Mouse (Mus musculus) hindbrain, embryonic 16.5 days (tissue): ENCODE data around the gene Fam174a. TPM values are rescaled to one million over a fixed set of nuclear protein-coding genes. Genes with fewer than 3 reads are reported as not detected.
A peak's percentile ranks its signal among the peaks of the same experiment; 100 is the strongest.

Experiments used
- ATAC-seq: fragments of 200-750 bp; cut with Nextera tagmentation; 2 replicates; pipeline ENCODE4 v1.8.0; 2017; ENCODE audit warnings: moderate TSS enrichment, moderate library complexity
- H3K27ac ChIP-seq: fragments of 300-500 bp; sonication (generic); 2 replicates; pipeline ENCODE4 v1.5.1; 2014; ENCODE audit warnings: low read depth, mild to moderate bottlenecking, control low read depth, low read length, moderate library complexity
- H3K27me3 ChIP-seq: fragments of 300-500 bp; sonication (generic); replicated peaks from 2 replicates; pipeline ENCODE4 v1.6.1; 2014; ENCODE audit warnings: low read length; ENCODE audit not compliant: control insufficient read depth, insufficient read depth
- H3K36me3 ChIP-seq: fragments of 300-500 bp; sonication (generic); 2 replicates; pipeline ENCODE4 v1.6.1; 2014; ENCODE audit warnings: mild to moderate bottlenecking, low read length, moderate library complexity, mixed read lengths; ENCODE audit not compliant: control insufficient read depth, insufficient read depth
- H3K4me1 ChIP-seq: fragments of 300-500 bp; sonication (generic); 2 replicates; pipeline ENCODE4 v1.6.1; 2014; ENCODE audit warnings: low read depth, low read length; ENCODE audit not compliant: control insufficient read depth, insufficient read depth
- H3K4me2 ChIP-seq: fragments of 300-500 bp; sonication (generic); 2 replicates; pipeline ENCODE4 v1.6.1; 2014; ENCODE audit warnings: mild to moderate bottlenecking, low read length, control low read depth, moderate library complexity
- H3K4me3 ChIP-seq: fragments of 300-500 bp; sonication (generic); 2 replicates; pipeline ENCODE4 v1.5.1; 2014; ENCODE audit warnings: mild to moderate bottlenecking, low read length, control low read depth, moderate library complexity
- H3K9ac ChIP-seq: fragments of 300-500 bp; sonication (generic); 2 replicates; pipeline ENCODE4 v1.6.1; 2014; ENCODE audit warnings: low read depth, mild to moderate bottlenecking, control low read depth, low read length, moderate library complexity
- H3K9me3 ChIP-seq: fragments of 300-500 bp; sonication (generic); 2 replicates; pipeline ENCODE4 v1.6.1; 2014; ENCODE audit warnings: mild to moderate bottlenecking, low read length, moderate library complexity; ENCODE audit not compliant: control insufficient read depth
- WGBS: fragments of 180-500 bp; shearing (Covaris S2); extraction: QIAGEN DNeasy Blood & Tissue Kit; methylation state at CpG from one replicate; pipeline ENCODE4 v1.1.7; 2014; 5-methylcytosine and 5-hydroxymethylcytosine counted together
- polyA plus RNA-seq: library from polyadenylated mRNA; unstranded; fragments of >200 nt; fragmentation: Nextera tagmentation; extraction: Ambion mirVana; gene quantifications from 2 replicates; pipeline ENCODE4 v1.2.1, GENCODE M21; 2015

Gene Fam174a
- 28.4 and 32.4 TPM in 2 replicates for polyA plus RNA-seq

DNA sequence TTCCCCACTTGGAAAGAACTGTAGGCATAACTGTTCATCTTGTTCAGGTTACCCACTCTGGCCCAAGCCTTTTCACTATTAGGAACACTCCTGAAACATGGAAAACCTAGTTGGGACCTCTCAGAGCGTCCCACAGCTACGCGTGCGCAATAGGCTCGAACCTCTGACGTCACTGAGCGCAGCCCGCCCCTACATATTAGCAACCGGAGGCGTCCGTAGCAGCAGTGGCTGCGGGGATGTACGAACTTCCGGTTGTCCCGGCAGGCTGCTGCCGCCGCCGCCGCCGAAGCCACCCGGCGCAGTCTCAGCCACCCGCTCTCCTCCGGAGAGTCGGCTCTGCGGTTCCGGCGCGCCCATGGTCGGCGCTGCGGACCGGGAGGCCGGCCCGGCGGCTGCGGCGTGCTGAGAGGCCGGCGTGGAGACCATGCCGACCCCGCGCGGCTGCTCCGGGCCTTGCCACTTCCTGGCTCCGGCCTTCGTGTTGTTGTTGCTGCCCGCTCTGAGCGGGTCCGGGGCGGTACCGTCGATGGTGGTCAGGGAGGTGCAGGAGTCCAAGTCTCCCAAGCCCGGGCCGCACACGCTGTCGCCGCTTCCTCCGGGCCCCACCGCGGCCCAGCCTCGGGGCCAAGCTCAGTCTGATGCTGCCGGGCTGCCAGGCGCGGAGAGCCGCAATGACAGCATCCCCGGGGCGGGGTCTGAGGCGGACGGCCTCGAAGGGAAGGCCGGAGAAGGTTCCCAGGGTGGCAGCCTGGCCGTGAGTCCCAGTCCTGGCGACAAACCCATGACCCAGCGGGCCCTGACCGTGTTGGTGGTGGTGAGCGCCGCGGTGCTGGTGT is at the start of gene Fam174a:
Gene Fam174a (plus strand): TSS at position 231 of the 836 bp plus-strand sequence.
- H3K27ac ChIP-seq, result peak within 1 kb of the TSS; percentile 89
- no peaks in the 10 kb centered on the region for H3K36me3 ChIP-seq
- H3K4me1 ChIP-seq, result peaks cover 8% of the 10 kb centered on the region
- ATAC-seq, result peak; percentile 100
- under 1% methylated on average over 74 of the region's 79 CpGs for WGBS
- peak within 1 kb of the TSS; percentile 92 for H3K4me2 ChIP-seq
- H3K9ac ChIP-seq, result peak within 1 kb of the TSS; percentile 87
- H3K4me3 ChIP-seq, result peak within 1 kb of the TSS; percentile 99
- H3K27me3 ChIP-seq, result no peaks in the 10 kb centered on the region
- no peaks in the 10 kb centered on the region for H3K9me3 ChIP-seq

DNA sequence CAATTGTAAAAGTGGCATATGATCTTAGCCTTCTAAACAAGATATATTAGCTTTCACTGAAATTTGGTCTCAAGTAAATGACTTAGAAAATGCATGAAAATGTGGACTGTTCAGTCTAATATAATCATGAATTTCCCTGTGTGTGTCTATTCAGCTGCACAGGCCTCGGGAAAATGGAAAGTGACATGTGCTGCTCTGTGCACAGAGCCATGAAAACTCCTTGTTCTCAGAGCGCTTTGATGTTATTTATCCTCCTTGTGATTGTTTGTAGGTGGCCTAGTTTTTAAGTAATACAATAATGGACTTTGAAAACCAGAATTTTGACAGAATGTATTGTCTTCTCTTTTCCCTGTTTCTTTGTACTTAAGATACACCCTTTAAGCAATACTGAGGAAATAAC is 49.6 kb upstream of the Fam174a start:
- WGBS, result 21% methylated on average over 2 of the region's 2 CpGs
- 0 out of 2 replicates have a peak, but pooled peaks have one; percentile 63 for ATAC-seq
- no peaks in the 10 kb centered on the region for H3K4me1 ChIP-seq

DNA sequence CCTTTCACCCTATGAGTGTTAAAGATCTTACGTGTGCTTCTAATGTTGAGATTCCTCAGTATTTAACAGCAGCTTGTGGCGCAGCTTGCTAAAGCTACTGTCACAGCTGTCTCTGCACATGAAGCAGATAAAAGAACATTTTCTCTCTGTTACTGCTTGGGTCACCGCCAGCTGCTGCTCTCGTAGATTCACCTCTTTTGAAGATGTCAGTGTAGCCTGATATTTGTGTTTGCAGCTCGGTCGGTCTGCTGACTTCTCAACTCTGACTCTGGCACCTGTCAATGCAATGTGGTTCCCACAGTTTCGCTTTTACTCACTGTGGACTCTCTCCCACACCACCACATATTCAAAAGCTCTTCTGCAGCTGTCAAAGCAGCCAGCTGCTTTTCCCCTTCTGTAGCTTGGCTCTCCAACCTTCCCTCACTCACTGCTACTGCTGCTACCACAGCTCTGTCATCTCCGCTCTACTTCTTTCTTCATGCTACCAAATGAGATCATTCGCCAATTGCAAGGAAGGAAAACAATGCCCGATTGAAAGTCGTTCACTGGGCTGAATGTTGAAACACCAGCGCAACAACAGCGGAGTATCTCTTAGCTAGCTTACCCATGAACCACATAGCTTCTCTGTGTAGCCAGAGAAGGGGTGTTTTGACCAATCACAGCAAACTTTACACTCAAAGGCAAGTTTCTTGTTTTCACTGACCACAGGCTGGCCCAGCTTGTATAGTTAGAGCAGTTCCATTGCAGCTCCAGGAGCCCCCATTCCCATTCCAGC is 45.3 kb upstream of the Fam174a start:
- Histone ChIP-seq H3K4me2 (peak overlapping the region; percentile 15; the same call in 1 of the 2 replicates), H3K4me1 (no peaks in the 10 kb centered on the region), H3K4me3 (no peak overlapping the region), H3K9ac (no peak overlapping the region), H3K27ac (no peak overlapping the region), H3K27me3 (no peaks in the 10 kb centered on the region), H3K36me3 (no peaks in the 10 kb centered on the region), H3K9me3 (no peaks in the 10 kb centered on the region)
- WGBS, result 68% methylated on average over 13 of the region's 13 CpGs
- peak; percentile 65 for ATAC-seq

More for the DNA sequence above, 49.6 kb upstream of the Fam174a start:
- Histone ChIP-seq H3K36me3 (no peaks in the 10 kb centered on the region), H3K9ac (no peak overlapping the region), H3K4me3 (no peak overlapping the region), H3K4me2 (no peak overlapping the region), H3K27ac (no peak overlapping the region), H3K9me3 (no peaks in the 10 kb centered on the region), H3K27me3 (no peaks in the 10 kb centered on the region)

DNA sequence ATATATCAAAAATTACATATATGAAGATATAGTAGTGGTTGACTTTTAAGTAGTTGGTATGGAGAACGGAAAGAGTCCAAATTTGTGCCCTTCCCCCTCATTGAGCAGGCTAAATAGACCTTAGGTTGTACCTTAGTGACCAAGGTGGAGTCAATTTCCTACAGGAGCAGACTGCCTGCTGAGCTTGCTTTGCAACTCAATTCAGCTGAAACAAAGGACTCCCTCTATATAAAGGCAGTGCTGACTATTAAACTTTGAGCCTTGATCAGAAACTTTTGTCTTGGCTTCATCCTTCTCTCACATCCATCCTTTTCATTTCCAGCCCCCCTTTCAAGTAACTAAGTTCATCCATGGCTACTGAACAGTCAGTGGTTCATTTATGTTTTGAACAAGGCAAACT is 40.1 kb upstream of the Fam174a start:
- Histone ChIP-seq H3K9me3 (no peaks in the 10 kb centered on the region), H3K9ac (no peak overlapping the region), H3K4me1 (no peaks in the 10 kb centered on the region), H3K27me3 (no peaks in the 10 kb centered on the region), H3K27ac (no peak overlapping the region), H3K36me3 (no peaks in the 10 kb centered on the region), H3K4me2 (no peak overlapping the region), H3K4me3 (no peak overlapping the region)
- 24% methylated on average over 1 of the region's 1 CpGs for WGBS
- ATAC-seq, result no peak

DNA sequence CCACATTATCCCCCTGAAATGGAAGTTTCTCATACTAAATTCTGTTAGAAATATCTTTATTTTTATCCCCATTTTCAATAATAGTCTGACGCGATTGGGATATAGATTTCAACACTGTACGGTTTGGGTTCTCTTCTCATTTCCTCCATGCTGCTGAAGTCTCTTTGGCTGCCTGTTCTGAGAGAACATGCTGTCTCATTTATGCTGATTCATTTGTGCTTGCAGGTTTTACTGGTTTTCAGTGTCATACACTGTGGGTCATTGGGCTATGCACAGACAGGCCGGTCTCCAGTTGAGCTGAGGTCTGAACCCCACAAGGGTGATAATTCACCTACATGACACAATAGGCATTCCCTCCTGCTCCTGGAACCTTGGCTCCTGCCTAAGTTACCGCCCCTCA is 5.1 kb upstream of the Fam174a start:
- Histone ChIP-seq H3K27me3 (no peaks in the 10 kb centered on the region), H3K4me2 (no peak overlapping the region), H3K9me3 (no peaks in the 10 kb centered on the region), H3K9ac (no peak overlapping the region), H3K36me3 (no peaks in the 10 kb centered on the region), H3K4me1 (no peaks in the 10 kb centered on the region), H3K4me3 (no peak overlapping the region), H3K27ac (no peak overlapping the region)
- WGBS, result 88% methylated on average over 5 of the region's 5 CpGs
- ATAC-seq, result no peak

DNA sequence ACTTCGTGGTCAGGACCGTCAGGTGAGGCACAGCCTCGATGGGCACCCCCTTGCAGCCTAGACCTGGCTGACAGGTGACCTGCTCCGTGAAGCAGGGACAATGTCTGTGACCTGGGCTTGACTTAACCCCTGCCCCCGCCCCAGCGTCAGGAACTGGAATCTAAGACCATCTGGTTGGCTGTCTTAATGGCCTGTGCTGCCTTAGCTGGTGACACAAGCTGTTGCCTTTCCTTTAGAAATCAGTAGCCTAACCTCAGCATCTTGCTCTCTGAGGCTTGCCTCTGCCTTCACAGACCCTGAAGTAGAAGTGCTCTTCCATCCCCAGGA is 769 bp downstream of the Fam174a start:
- ATAC-seq, result no peak; the same call in 1 of the 2 replicates
- WGBS, result 0% methylated on average over 6 of the region's 6 CpGs
- peak overlapping the region; percentile 87 for H3K9ac ChIP-seq

DNA sequence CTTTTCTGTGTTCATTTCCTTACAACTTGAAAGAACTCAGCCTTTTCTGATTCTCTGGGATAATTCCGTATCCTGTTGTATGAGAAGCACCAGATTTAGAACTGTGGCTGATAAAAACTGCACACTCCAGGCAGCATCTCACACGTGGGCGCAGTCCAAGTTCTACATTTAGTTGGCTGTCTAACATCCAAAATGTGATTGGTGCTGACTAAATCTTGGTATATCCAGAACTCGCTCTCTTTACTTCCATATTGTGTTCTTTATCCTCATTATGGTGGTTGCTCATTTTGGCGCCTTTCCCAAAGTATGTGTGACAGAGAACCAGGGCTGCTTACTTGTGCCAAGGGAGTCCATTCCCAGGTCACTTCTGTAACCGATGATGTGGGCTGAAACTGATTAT is 2.6 kb downstream of the Fam174a start:
- no peak overlapping the region for H3K4me2 ChIP-seq
- no peak overlapping the region for H3K4me3 ChIP-seq
- H3K9ac ChIP-seq, result no peak overlapping the region
- H3K4me1 ChIP-seq, result peaks cover 8% of the 10 kb centered on the region
- WGBS, result 79% methylated on average over 6 of the region's 6 CpGs
- H3K36me3 ChIP-seq, result no peaks in the 10 kb centered on the region
- no peaks in the 10 kb centered on the region for H3K27me3 ChIP-seq
- ATAC-seq, result no peak
- no peaks in the 10 kb centered on the region for H3K9me3 ChIP-seq
- H3K27ac ChIP-seq, result no peak overlapping the region

More for the DNA sequence above, 769 bp downstream of the Fam174a start:
- Histone ChIP-seq H3K4me1 (peaks cover 8% of the 10 kb centered on the region), H3K4me3 (peak overlapping the region; percentile 99), H3K27me3 (no peaks in the 10 kb centered on the region), H3K36me3 (no peaks in the 10 kb centered on the region), H3K9me3 (no peaks in the 10 kb centered on the region), H3K27ac (peak overlapping the region; percentile 89), H3K4me2 (peak overlapping the region; percentile 92)

DNA sequence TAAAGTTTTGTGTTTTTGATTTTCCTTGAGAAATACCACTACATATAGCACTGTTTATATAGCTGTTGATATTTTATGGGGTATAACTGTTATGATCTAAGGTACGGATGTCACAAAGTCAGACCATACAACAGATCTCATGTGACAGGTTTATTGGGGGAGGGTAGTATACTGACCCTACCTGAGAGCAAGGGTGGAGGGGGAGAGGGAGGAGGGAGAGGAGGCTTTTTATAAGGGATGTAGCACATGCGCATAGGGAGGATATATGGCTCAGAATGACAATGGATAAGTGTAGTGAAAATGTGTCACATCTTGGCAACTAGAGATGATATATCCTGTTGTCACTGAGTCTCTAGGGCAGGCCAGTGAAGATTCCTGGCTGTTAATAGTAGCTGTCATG is 8.8 kb downstream of the Fam174a start:
- WGBS, result 87% methylated on average over 2 of the region's 2 CpGs
- Histone ChIP-seq H3K9me3 (no peaks in the 10 kb centered on the region), H3K27ac (no peak overlapping the region), H3K27me3 (no peaks in the 10 kb centered on the region), H3K4me2 (no peak overlapping the region), H3K4me1 (no peaks in the 10 kb centered on the region), H3K4me3 (no peak overlapping the region), H3K36me3 (peaks cover 3% of the 10 kb centered on the region; the same call in 1 of the 2 replicates), H3K9ac (no peak overlapping the region)
- ATAC-seq, result no peak

DNA sequence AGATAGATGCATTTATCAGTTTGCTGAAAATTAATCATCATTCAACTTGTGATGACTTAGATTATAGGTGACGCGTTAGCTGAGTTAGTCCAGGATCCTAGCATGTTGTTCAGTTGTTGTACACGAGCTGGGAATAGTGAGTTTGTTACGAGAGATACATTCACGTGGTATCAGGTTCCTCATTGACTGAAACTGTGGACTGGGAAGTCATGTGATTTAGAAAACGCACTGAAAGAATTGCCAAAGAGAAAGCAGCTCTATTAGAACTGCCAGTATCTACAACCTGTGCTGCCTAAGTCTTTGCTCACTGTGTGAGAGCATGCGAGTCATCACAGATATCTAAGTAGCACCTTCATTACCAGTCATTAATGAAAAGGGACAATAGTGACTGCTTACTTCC is 9.6 kb downstream of the Fam174a start:
- Histone ChIP-seq H3K4me2 (no peak overlapping the region), H3K27ac (no peak overlapping the region), H3K9ac (no peak overlapping the region), H3K27me3 (no peaks in the 10 kb centered on the region), H3K4me3 (no peak overlapping the region), H3K36me3 (peaks cover 3% of the 10 kb centered on the region; the same call in 1 of the 2 replicates), H3K4me1 (no peaks in the 10 kb centered on the region), H3K9me3 (no peaks in the 10 kb centered on the region)
- no peak for ATAC-seq
- 84% methylated on average over 7 of the region's 7 CpGs for WGBS
